Comparison of ENCODE assay signal across 11 mouse cellular contexts in genomic region chr12:55058865-55059615, GRCm38 (mm10). TPM values are rescaled to one million over a fixed set of nuclear protein-coding genes. Genes with fewer than 3 reads are reported as not detected.
DNase-seq lines count a peak whose midpoint lies in the region; TF ChIP-seq lines count a peak whose summit lies in the region.
"Had no signal": no experiment of that assay in that cellular context is flagged by ENCODE, and none has a peak within 500 bp of the region (broad histone marks: within the 10 kb centered on the region; RNA-seq: fewer than 3 reads in every experiment).

No protein-coding gene starts in this region.

- peak; percentile 94 for DNase-seq in heart, adult 11 months
- DNase-seq in heart, postnatal 25 days (ENCODE audit: low spot score): no peak
- DNase-seq in heart, adult 9 months (ENCODE audit: low spot score in 2 of 2): peak; percentile 30 to 46
- DNase-seq in kidney, postnatal 14 days: peak; percentile 43
- peak; percentile 14 for DNase-seq in lung, postnatal 14 days
- no peak for DNase-seq in left cerebral cortex, adult 18-20 months (ENCODE audit: low spot score in 2 of 2)
- DNase-seq in left cerebral cortex, adult 2 months (ENCODE audit: extremely low spot score in 1 of 2, low spot score in 2 of 2): no peak
- no peak for DNase-seq in left cerebral cortex, adult 9 months (ENCODE audit: low spot score in 2 of 2)
- DNase-seq: embryo, embryonic 11 days had no signal

- H3K4me3 ChIP-seq in left cerebral cortex, adult 2 months: no peak overlapping the region
- H3K4me3 ChIP-seq: heart, embryonic 15.5 days; intestine, embryonic 15.5 days had no signal

- intact Hi-C loops in heart, postnatal 25 days (cut with DNase I): no loop called here
- intact Hi-C loops in left cerebral cortex, adult 2 months (cut with DNase I): no loop called here

- no peak for TF ChIP-seq CTCF in left cerebral cortex, adult 2 months (IDR thresholded peaks at IDR 0.05)

- H3K27ac ChIP-seq in left cerebral cortex, adult 2 months: no peak overlapping the region
- H3K27ac ChIP-seq: heart, embryonic 15.5 days; intestine, embryonic 15.5 days had no signal

RNA-seq across cellular contexts. Expression of gene 2700097O09Rik, which starts 20.9 kb away (rescaled TPM):
- 1 to 10 TPM; 6.9 to 9.0 TPM for total RNA-seq in heart, postnatal 25 days (2021)
- total RNA-seq in left cerebral cortex, adult 18-20 months (2021): 1 to 10 TPM; 8.2 to 8.8 TPM
- total RNA-seq in left cerebral cortex, adult 2 months (2021): 10 to 100 TPM; 10.2 to 12.5 TPM

RNA-seq across cellular contexts. Expression of gene Srp54a, which starts 21.0 kb away (rescaled TPM):
- total RNA-seq in heart, postnatal 25 days (2021): 10 to 100 TPM; 73.5 to 93.4 TPM
- 10 to 100 TPM; 86.8 to 98.7 TPM for total RNA-seq in left cerebral cortex, adult 18-20 months (2021)
- 10 to 100 TPM; 78.8 to 99.0 TPM for total RNA-seq in left cerebral cortex, adult 2 months (2021)

RNA-seq across cellular contexts. Expression of gene Baz1a, which starts 44.9 kb away (rescaled TPM):
- 1 to 10 TPM; 6.8 to 8.6 TPM for total RNA-seq in heart, postnatal 25 days (2021)
- total RNA-seq in left cerebral cortex, adult 18-20 months (2021): 1 to 10 TPM; 5.2 to 5.5 TPM
- 1 to 10 TPM; 5.1 to 7.0 TPM for total RNA-seq in left cerebral cortex, adult 2 months (2021)

Comparison
In these comparisons a context has a peak if more than half of its experiments do, and no peak if none do; other contexts are left out.
1. DNase-seq: peak in heart, adult 11 months (single experiment), heart, adult 9 months (2 of 2), kidney, postnatal 14 days (single experiment) and lung, postnatal 14 days (single experiment); none in heart, postnatal 25 days (single experiment), left cerebral cortex, adult 18-20 months (0 of 2), left cerebral cortex, adult 2 months (0 of 2) and left cerebral cortex, adult 9 months (0 of 2).